Mouse (Mus musculus) gastrocnemius, postnatal 4 days (tissue): ENCODE results near the gene Nomo1. TPM values are rescaled to one million over a fixed set of nuclear protein-coding genes. Genes with fewer than 3 reads are reported as not detected.

ENCODE experiments used
- DNase-seq, 2 experiments: peaks; one replicate each; pipeline ENCODE4 v3.0.0; 2021 to 2022; ENCODE audit warnings: low spot score in 2 of 2, mixed read lengths in 2 of 2
- total RNA-seq, 2 experiments: library from RNA; stranded (reverse); gene quantifications; 2 replicates each; pipeline ENCODE4 v1.2.3; 2021

Gene Nomo1
- total RNA-seq, 2 experiments from 2014 or later: 44.1 to 47.6 TPM

DNA sequence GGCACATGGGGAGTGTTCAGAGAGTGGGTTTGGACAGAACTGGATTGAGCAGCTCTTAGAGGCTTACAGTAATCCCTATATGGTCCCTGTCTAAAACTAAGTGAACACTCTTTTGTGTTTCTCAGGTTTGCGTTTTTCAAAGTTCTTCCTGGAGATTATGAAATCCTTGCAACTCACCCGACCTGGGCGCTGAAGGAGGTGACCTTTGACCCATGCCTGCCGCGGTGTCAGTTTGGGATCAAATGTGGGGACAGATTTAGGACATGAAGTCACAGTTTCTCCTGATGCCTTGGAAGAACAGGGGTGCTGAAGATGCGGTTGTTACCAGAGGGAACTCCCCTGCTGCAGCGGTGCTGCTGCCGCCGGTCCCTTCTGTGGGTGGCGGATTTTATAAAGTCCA lies 10.6 kb downstream of the Nomo1 start:
- no peak for DNase-seq

- DNase-seq: no peak
Measured at GRCm38 (mm10) chr7:46045882-46046281, 12.4 kb downstream of the Nomo1 start.

- DNase-seq: no peak
Measured at GRCm38 (mm10) chr7:46047873-46048562, 14.5 kb downstream of the Nomo1 start.

GRCm38 (mm10) chr7:46049981-46050380 lies 16.5 kb downstream of the Nomo1 start:
- DNase-seq: no peak

DNA sequence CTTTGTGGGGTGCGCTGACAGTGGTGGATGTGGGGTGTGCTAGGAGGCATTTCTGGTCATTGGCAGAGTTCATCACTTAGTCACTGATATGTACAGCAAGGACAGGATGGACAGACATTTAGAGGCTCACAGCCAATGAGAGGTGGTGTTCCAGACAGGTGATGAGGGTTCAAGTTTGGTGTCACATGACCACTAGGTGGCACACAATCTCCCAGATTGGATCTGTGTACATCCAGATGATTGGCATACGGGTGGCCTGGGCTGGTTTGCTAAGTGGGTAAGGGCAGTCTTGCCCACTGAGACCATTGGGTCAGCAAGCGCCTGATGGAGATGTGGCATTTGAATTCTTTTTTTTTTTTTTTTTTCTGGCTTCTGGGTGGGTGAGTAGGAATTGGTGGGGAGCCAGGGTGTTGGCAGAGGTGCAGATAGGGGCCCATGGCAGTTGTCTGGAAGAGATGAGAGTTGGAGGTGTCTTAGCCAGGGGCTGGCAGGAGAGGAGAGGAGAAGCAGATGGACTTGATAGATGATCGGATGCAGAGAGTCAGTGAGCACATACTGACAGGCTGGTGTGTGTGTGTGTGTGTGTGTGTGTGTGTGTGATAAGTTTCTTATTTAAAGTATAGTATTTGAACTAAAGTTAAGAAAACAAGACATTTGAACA lies 18.8 kb downstream of the Nomo1 start:
- no peak for DNase-seq

- DNase-seq: no peak
Measured at GRCm38 (mm10) chr7:46053566-46053965, 20.1 kb downstream of the Nomo1 start.

- no peak for DNase-seq
Measured at GRCm38 (mm10) chr7:46058882-46059281, 25.4 kb downstream of the Nomo1 start.

DNA sequence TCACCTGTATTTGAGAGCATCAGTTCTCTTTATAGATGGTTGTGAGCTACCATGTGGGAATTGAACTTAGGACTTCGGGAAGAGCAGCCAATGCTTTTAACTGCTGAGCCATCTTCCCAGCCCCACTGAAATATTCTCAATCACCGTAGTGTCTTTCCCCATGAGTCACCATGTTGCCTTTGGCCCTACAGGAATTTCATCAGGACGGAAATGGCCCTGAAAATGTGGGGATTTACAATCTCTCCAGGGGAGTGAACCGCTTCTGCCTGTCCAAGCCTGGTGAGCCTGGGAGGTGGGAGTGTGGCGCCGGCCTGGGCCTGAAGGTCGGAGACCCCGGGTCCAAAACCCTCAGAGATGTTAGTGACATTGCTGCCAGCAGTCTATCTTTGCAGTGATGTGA lies 27.2 kb downstream of the Nomo1 start:
- no peak for DNase-seq

DNA sequence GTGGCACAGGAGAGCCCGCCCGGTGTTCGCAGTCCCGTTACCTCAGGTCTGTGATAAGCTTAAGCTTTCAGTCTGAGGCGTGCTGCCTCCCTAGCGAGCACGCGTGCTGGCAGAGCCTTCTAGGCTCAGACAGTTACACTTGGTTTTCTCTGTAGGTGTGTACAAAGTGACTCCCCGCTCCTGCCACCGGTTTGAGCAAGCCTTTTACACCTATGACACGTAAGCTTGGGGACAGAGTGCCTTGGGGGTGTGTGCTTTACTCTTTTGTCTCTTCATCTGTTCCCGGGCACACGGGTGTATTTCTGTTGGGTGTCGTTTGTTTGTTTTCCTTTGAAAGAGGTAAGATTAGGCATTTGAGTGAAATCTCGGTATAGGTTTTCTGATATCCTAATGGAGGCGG lies 28.1 kb downstream of the Nomo1 start:
- no peak for DNase-seq

DNA sequence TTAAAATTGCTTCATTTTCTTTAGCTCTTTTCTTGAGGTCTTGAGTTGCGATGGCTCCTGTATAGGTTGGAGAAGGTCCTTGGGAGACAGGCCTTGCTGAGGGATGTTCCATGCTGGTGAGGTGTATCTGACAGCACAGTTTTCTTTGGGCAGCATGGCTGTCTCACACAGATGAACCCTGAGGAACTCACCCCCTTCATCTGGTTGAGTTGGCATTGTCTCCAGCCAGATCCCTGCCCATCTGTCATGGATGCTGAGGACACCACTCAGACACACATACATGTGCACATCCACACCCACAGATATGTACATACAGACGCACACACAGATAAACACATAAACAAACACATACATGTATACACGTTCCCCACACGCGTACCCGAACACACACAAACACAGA lies 29.8 kb downstream of the Nomo1 start:
- DNase-seq: no peak

- no peak for DNase-seq
Measured at GRCm38 (mm10) chr7:46068831-46069230, 35.3 kb downstream of the Nomo1 start.

- DNase-seq: no peak
Measured at GRCm38 (mm10) chr7:46076844-46077243, 43.3 kb downstream of the Nomo1 start.

DNA sequence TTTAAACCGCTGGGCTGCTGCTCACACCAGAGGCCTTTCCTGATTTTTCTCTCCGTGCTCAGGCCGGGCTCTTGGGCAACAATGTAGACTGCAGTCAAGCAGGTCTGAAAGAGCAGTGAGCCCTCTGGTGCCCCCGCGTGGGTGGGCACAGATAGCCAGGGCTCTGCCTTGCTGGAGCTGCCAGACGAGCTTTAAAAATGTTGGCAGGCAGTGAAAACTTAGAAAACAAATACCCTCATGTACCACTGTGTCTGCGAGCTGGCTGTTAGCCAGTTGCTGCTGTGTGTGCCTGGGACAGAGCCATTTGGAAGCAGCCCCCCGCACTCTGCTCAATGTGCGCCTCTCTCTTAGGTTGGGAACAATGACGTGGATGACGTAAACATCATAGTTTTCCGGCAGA lies 44.2 kb downstream of the Nomo1 start:
- DNase-seq: no peak

DNA sequence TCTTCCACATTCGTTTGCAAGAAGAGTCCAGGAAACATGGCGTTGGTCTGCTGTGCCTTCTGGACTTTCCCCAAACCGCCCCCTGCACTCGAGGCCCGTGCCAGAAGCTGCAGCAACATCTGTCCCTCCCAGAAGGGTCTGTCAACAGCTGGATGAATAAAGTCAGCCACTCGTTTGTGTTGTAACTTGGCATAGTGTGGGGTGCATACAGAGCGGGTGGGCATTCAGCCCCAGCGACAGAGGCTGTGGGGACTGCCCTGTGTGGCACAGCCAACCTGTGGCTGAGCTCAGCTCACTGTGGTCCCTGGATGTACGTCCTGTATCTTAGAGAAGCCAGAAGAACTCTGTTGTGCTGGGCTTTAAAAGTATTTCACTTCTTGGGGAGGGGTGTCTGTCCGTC lies 50.5 kb downstream of the Nomo1 start:
- DNase-seq: no peak

GRCm38 (mm10) chr7:46084839-46085513 lies 51.5 kb downstream of the Nomo1 start:
- no peak for DNase-seq

DNA sequence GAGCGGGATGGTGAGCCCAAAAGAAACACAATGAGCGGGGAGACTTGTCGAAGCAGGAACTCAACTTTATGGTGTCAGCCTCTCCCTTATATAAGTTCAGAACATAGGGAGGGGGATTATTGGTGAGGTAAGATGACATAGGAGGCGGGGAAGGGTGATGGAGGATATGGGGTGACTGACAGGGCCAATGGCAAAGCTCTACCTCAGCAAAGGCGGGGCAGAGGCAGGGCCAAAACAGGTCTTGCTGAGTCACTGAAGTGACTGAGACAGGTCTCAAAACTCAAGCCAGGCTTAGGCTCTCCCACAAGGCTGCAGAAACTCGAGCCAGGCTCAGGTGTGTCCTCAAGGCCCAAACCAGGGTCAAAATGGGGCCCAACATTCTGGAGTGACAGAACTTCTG lies 52.9 kb downstream of the Nomo1 start:
- no peak for DNase-seq

GRCm38 (mm10) chr7:46088241-46088640 lies 54.7 kb downstream of the Nomo1 start:
- DNase-seq: no peak

GRCm38 (mm10) chr7:46092803-46093202 lies 59.3 kb downstream of the Nomo1 start:
- no peak for DNase-seq

- DNase-seq: peak; percentile 58 to 62
Measured at GRCm38 (mm10) chr7:46096136-46096535, 62.6 kb downstream of the Nomo1 start.

DNA sequence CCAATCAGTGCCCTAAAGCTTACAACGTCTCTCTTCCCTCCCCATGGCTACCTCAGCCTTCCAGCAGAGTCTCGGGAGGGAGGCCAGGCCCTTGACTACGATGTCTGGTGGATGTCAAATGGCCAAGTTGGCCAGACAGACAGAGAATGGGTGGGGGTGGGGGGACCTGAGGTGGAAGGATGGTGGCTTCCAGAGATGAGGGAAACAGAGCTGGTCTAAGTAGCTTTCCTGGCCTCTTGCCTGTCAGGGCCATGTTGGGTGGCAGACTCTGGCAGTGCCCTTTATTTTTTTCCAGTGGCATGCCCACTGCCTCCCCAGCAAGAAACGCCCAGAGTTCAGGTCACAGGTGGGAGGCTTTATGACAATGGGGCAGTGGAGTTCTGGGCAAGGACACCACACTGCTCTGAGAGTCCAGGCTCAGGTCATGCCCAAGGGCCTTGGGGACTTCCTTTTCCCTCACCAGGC lies 63.9 kb downstream of the Nomo1 start:
- no peak for DNase-seq

DNA sequence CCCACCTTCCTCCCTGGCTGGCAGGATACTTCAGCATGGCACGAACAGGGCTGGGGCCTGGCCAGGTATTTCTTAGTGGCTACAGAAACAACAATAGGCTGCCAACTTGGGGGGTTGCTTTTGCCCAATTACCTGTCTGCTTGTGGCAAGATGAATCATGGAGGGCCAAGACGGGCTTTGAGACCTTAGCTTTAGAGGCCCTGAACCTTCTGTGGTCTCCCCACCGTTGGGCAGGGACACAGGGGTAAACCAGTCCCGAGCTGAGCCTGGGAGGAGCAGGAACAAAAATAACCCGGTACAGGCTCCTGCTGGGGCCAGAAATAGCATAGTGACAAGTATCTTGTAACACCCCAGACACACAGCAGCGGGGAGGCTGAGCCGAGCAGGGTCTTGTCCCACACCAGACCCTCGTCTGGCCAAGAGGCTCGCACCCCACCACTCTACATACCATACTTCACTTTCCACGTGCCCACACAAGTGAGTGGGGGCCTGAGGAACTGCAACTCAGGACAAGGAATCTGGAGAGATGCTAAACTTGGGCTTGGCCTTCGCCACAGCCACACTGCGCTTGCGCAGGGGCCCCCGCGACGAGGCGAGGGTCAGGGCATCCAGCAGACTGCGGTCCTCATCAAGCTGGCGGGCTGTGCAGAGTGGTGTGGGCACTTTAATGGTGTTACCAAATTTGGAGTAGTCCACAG lies 64.9 kb downstream of the Nomo1 start:
- DNase-seq: no peak

DNA sequence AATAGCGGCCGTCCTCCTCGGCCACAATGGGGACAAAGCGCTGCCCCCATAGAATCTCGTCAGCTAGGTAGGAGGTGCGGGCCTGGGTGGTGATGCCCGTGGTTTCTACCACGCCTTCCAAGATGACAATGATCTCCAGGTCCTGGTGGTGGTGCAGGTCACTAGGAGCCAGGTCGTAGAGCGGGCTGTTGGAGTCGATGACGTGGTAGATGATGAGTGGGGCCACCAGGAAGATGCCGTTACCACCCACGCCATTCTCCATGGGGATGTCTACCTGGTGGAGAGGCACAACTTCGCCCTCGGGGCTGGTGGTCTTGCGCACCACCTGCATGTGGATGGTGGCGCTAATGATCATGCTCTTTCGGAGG lies 65.4 kb downstream of the Nomo1 start:
- no peak for DNase-seq
